Mouse (Mus musculus) forelimb bud, embryonic 11.5 days (tissue): ENCODE data around the gene Haao.

Source experiments
- DNase-seq: peaks from one replicate; pipeline ENCODE4 v3.0.0-alpha.2; 2012; ENCODE audit warnings: low read depth, low spot score

The Haao gene

GRCm38 (mm10) chr17:83837659-83838190, 10.0 kb downstream of the Haao start:
- peak; percentile 49 for DNase-seq

- no peak for DNase-seq
Observed at GRCm38 (mm10) chr17:83836048-83836447, 11.7 kb downstream of the Haao start.

GRCm38 (mm10) chr17:83834120-83834519, 13.6 kb downstream of the Haao start:
- DNase-seq: no peak

- DNase-seq: no peak
Observed at GRCm38 (mm10) chr17:83830616-83831292, 17.0 kb downstream of the Haao start.

GRCm38 (mm10) chr17:83829356-83829755, 18.4 kb downstream of the Haao start:
- no peak for DNase-seq

- DNase-seq: no peak
Observed at GRCm38 (mm10) chr17:83823835-83824234, 23.9 kb downstream of the Haao start.

GRCm38 (mm10) chr17:83821876-83822275, 25.9 kb downstream of the Haao start:
- no peak for DNase-seq

GRCm38 (mm10) chr17:83820701-83821100, 27.1 kb downstream of the Haao start:
- no peak for DNase-seq

- DNase-seq: no peak
Observed at GRCm38 (mm10) chr17:83819503-83819902, 28.3 kb downstream of the Haao start.

- DNase-seq: no peak
Observed at GRCm38 (mm10) chr17:83816996-83817395, 30.8 kb downstream of the Haao start.

GRCm38 (mm10) chr17:83813050-83813449, 34.7 kb downstream of the Haao start:
- DNase-seq: no peak

- DNase-seq: no peak
Observed at GRCm38 (mm10) chr17:83812200-83812944, 35.4 kb downstream of the Haao start.

- no peak for DNase-seq
Observed at GRCm38 (mm10) chr17:83810285-83810684, 37.5 kb downstream of the Haao start.

GRCm38 (mm10) chr17:83809197-83809829, 38.5 kb downstream of the Haao start:
- no peak for DNase-seq

GRCm38 (mm10) chr17:83808476-83809098, 39.2 kb downstream of the Haao start:
- DNase-seq: no peak

- DNase-seq: peak; percentile 61
Observed at GRCm38 (mm10) chr17:83807778-83808398, 39.9 kb downstream of the Haao start.

GRCm38 (mm10) chr17:83807345-83807744, 40.4 kb downstream of the Haao start:
- DNase-seq: no peak

GRCm38 (mm10) chr17:83805078-83805477, 42.7 kb downstream of the Haao start:
- DNase-seq: no peak

GRCm38 (mm10) chr17:83803987-83804386, 43.8 kb downstream of the Haao start:
- no peak for DNase-seq

GRCm38 (mm10) chr17:83799506-83800050, 48.2 kb downstream of the Haao start:
- DNase-seq: no peak

GRCm38 (mm10) chr17:83795121-83795520, 52.6 kb downstream of the Haao start:
- DNase-seq: no peak
